Mouse (Mus musculus): ENCODE results near the gene Gm49450. TPM values are rescaled to one million over a fixed set of nuclear protein-coding genes. Genes with fewer than 3 reads are reported as not detected.
A peak's percentile ranks its signal among the peaks of the same experiment; 100 is the strongest.
"Not testable (repeated sequence)": the region's sequence is repeated elsewhere in the genome, so short reads cannot be mapped to it uniquely, and the experiment has no call there.

Gene Gm49450
- polyA plus RNA-seq, 1 experiment from 2014 or later, result not detected

GRCm38 (mm10) chr15:98952063-98952455 lies 1.3 kb downstream of the Gm49450 start:
- H3K27ac ChIP-seq, result no peak overlapping the region
- peak overlapping the region; percentile 77 for H3K4me3 ChIP-seq (replicated peaks)

GRCm38 (mm10) chr15:98951122-98952062 lies 2.0 kb downstream of the Gm49450 start:
- Histone ChIP-seq H3K4me2 (peak overlapping the region; percentile 90), H3K4me1 (replicated peaks) (peaks cover 29% of the 10 kb centered on the region), H3K27me3 (peaks cover 20% of the 10 kb centered on the region), H3K4me3 (replicated peaks) (0 out of 2 replicates have a peak overlapping the region, but pooled peaks have one; percentile 77)
- not testable (repeated sequence) for H3K9me3 ChIP-seq (replicated peaks); DNase-seq; H3K9ac ChIP-seq; H3K27ac ChIP-seq; H3K36me3 ChIP-seq; ATAC-seq (ENCODE audit: low read depth)
- 84% methylated on average over 11 of the region's 15 CpGs for WGBS (ENCODE audit: insufficient replicate concordance)

More at GRCm38 (mm10) chr15:98952063-98952455, 1.3 kb downstream of the Gm49450 start:
- 45% methylated on average over 5 of the region's 5 CpGs for WGBS (ENCODE audit: insufficient replicate concordance)
- Histone ChIP-seq H3K9ac (0 out of 2 replicates have a peak overlapping the region, but pooled peaks have one; percentile 0), H3K4me2 (peak overlapping the region; percentile 90), H3K9me3 (replicated peaks) (no peaks in the 10 kb centered on the region), H3K36me3 (no peaks in the 10 kb centered on the region), H3K27me3 (peaks cover 20% of the 10 kb centered on the region), H3K4me1 (replicated peaks) (peaks cover 29% of the 10 kb centered on the region)
- DNase-seq (no peak), ATAC-seq (ENCODE audit: low read depth) (no peak)

- Histone ChIP-seq H3K9me3 (replicated peaks) (no peaks in the 10 kb centered on the region), H3K4me1 (replicated peaks) (peaks cover 23% of the 10 kb centered on the region), H3K4me3 (replicated peaks) (no peak overlapping the region), H3K9ac (no peak overlapping the region), H3K4me2 (no peak overlapping the region), H3K36me3 (no peaks in the 10 kb centered on the region), H3K27ac (no peak overlapping the region), H3K27me3 (peaks cover 14% of the 10 kb centered on the region)
- ATAC-seq (ENCODE audit: low read depth) (no peak), DNase-seq (no peak)
- 68% methylated on average over 3 of the region's 3 CpGs for WGBS (ENCODE audit: insufficient replicate concordance)
Observed at GRCm38 (mm10) chr15:98949607-98949892, 3.8 kb downstream of the Gm49450 start.

GRCm38 (mm10) chr15:98948857-98949606 lies 4.3 kb downstream of the Gm49450 start:
- Histone ChIP-seq H3K27ac (no peak overlapping the region), H3K4me1 (replicated peaks) (peaks cover 19% of the 10 kb centered on the region), H3K36me3 (no peaks in the 10 kb centered on the region), H3K9me3 (replicated peaks) (no peaks in the 10 kb centered on the region), H3K4me2 (no peak overlapping the region), H3K27me3 (peaks cover 10% of the 10 kb centered on the region), H3K4me3 (replicated peaks) (no peak overlapping the region), H3K9ac (no peak overlapping the region)
- 74% methylated on average over 6 of the region's 6 CpGs for WGBS (ENCODE audit: insufficient replicate concordance)
- DNase-seq (no peak), ATAC-seq (ENCODE audit: low read depth) (no peak)

GRCm38 (mm10) chr15:98948382-98948781 lies 5.0 kb downstream of the Gm49450 start:
- H3K4me3 ChIP-seq (replicated peaks), result no peak overlapping the region
- no peak for DNase-seq
- no peaks in the 10 kb centered on the region for H3K9me3 ChIP-seq (replicated peaks)
- peaks cover 14% of the 10 kb centered on the region for H3K4me1 ChIP-seq (replicated peaks)
- no peak overlapping the region for H3K27ac ChIP-seq
- no peak for ATAC-seq (ENCODE audit: low read depth)
- no peaks in the 10 kb centered on the region for H3K36me3 ChIP-seq
- peaks cover 5% of the 10 kb centered on the region for H3K27me3 ChIP-seq
- no peak overlapping the region for H3K9ac ChIP-seq
- H3K4me2 ChIP-seq, result no peak overlapping the region

GRCm38 (mm10) chr15:98947884-98948283 lies 5.5 kb downstream of the Gm49450 start:
- WGBS (ENCODE audit: insufficient replicate concordance), result 70% methylated on average over 3 of the region's 3 CpGs
- no peak for ATAC-seq (ENCODE audit: low read depth)
- Histone ChIP-seq H3K4me3 (replicated peaks) (no peak overlapping the region), H3K27me3 (no peaks in the 10 kb centered on the region), H3K9me3 (replicated peaks) (no peaks in the 10 kb centered on the region), H3K4me2 (no peak overlapping the region), H3K4me1 (replicated peaks) (peaks cover 9% of the 10 kb centered on the region), H3K9ac (no peak overlapping the region), H3K36me3 (no peaks in the 10 kb centered on the region), H3K27ac (no peak overlapping the region)
- DNase-seq, result no peak

GRCm38 (mm10) chr15:98943133-98943532 lies 10.2 kb downstream of the Gm49450 start:
- no peak overlapping the region for H3K27ac ChIP-seq
- no peaks in the 10 kb centered on the region for H3K36me3 ChIP-seq
- H3K4me3 ChIP-seq (replicated peaks), result no peak overlapping the region
- ATAC-seq (ENCODE audit: low read depth), result no peak
- 0 out of 2 replicates have a peak, but pooled peaks cover 9% of the 10 kb centered on the region for H3K4me1 ChIP-seq (replicated peaks)
- no peaks in the 10 kb centered on the region for H3K9me3 ChIP-seq (replicated peaks)
- no peak overlapping the region for H3K9ac ChIP-seq
- no peaks in the 10 kb centered on the region for H3K27me3 ChIP-seq
- DNase-seq, result no peak
- H3K4me2 ChIP-seq, result no peak overlapping the region
- WGBS (ENCODE audit: insufficient replicate concordance), result 78% methylated on average over 4 of the region's 4 CpGs

GRCm38 (mm10) chr15:98942081-98942480 lies 11.3 kb downstream of the Gm49450 start:
- Histone ChIP-seq H3K27ac (no peak overlapping the region), H3K36me3 (no peaks in the 10 kb centered on the region), H3K4me1 (replicated peaks) (0 out of 2 replicates have a peak, but pooled peaks cover 12% of the 10 kb centered on the region), H3K4me3 (replicated peaks) (no peak overlapping the region), H3K9me3 (replicated peaks) (no peaks in the 10 kb centered on the region), H3K9ac (no peak overlapping the region), H3K4me2 (no peak overlapping the region), H3K27me3 (no peaks in the 10 kb centered on the region)
- WGBS (ENCODE audit: insufficient replicate concordance), result 68% methylated on average over 4 of the region's 4 CpGs
- DNase-seq, result no peak
- no peak for ATAC-seq (ENCODE audit: low read depth)

- no peak for ATAC-seq (ENCODE audit: low read depth)
Observed at GRCm38 (mm10) chr15:98941539-98941938, 11.8 kb downstream of the Gm49450 start.

GRCm38 (mm10) chr15:98940816-98941215 lies 12.5 kb downstream of the Gm49450 start:
- Histone ChIP-seq H3K4me2 (no peak overlapping the region), H3K4me3 (replicated peaks) (no peak overlapping the region), H3K27me3 (no peaks in the 10 kb centered on the region), H3K9me3 (replicated peaks) (no peaks in the 10 kb centered on the region), H3K27ac (no peak overlapping the region), H3K36me3 (no peaks in the 10 kb centered on the region), H3K9ac (no peak overlapping the region), H3K4me1 (replicated peaks) (peaks cover 20% of the 10 kb centered on the region)
- 68% methylated on average over 10 of the region's 10 CpGs for WGBS (ENCODE audit: insufficient replicate concordance)
- ATAC-seq (ENCODE audit: low read depth) (no peak), DNase-seq (no peak)

More at GRCm38 (mm10) chr15:98941539-98941938, 11.8 kb downstream of the Gm49450 start:
- H3K27me3 ChIP-seq, result no peaks in the 10 kb centered on the region
- H3K4me2 ChIP-seq, result no peak overlapping the region
- H3K27ac ChIP-seq, result no peak overlapping the region
- H3K9me3 ChIP-seq (replicated peaks), result no peaks in the 10 kb centered on the region
- H3K4me1 ChIP-seq (replicated peaks), result 0 out of 2 replicates have a peak, but pooled peaks cover 14% of the 10 kb centered on the region
- WGBS (ENCODE audit: insufficient replicate concordance), result 79% methylated on average over 2 of the region's 2 CpGs
- no peaks in the 10 kb centered on the region for H3K36me3 ChIP-seq
- H3K9ac ChIP-seq, result no peak overlapping the region
- H3K4me3 ChIP-seq (replicated peaks), result no peak overlapping the region
- no peak for DNase-seq

- WGBS (ENCODE audit: insufficient replicate concordance), result 0% methylated on average over 38 of the region's 58 CpGs
- peaks cover 23% of the 10 kb centered on the region for H3K36me3 ChIP-seq
- ATAC-seq (ENCODE audit: low read depth), result peak; percentile 94
- peak within 1 kb of the TSS; percentile 94 for H3K4me2 ChIP-seq
- H3K27ac ChIP-seq, result peak within 1 kb of the TSS; percentile 98
- DNase-seq, result peak; percentile 88
- H3K4me1 ChIP-seq (replicated peaks), result peaks cover 39% of the 10 kb centered on the region
- no peaks in the 10 kb centered on the region for H3K27me3 ChIP-seq
- H3K9me3 ChIP-seq (replicated peaks), result no peaks in the 10 kb centered on the region
- peak within 1 kb of the TSS; percentile 85 for H3K4me3 ChIP-seq (replicated peaks)
- peak within 1 kb of the TSS; percentile 93 for H3K9ac ChIP-seq
Observed at GRCm38 (mm10) chr15:98934217-98934839, 19.0 kb downstream of the Gm49450 start, which contains the start of gene Tuba1b. Tuba1b (minus strand) TSS chr15:98934565.

All from liver, embryonic 13.5 days (tissue).